Mouse (Mus musculus): ENCODE measurements around the gene Lrp4.
"Not testable (repeated sequence)": the region's sequence is repeated elsewhere in the genome, so short reads cannot be mapped to it uniquely, and the experiment has no call there.

DNA sequence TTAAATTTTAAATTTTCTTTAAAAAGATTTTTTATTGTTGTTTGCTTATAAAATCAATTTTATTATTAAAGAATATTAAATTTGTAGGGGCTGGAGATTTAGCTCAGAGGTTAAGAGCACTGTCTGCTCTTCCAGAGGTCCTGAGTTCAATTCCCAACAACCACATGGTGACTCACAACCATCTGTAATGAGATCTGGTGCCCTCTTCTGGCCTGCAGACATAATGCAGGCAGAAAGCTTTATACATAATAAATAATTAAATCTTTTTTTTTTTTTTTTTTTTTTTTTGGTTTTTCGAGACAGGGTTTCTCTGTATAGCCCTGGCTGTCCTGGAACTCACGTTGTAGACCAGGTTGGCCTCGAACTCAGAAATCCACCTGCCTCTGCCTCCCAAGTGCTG, 30.0 kb downstream of the Lrp4 start:
- TF ChIP-seq CTCF (IDR thresholded peaks at IDR 0.05; ENCODE audit: control insufficient read depth, insufficient read depth, low read length); POLR2A (IDR thresholded peaks at IDR 0.05; ENCODE audit: borderline replicate concordance, control insufficient read depth, low read depth, low read length): not testable (repeated sequence)
